Mouse (Mus musculus) kidney, embryonic 16.5 days (tissue): ENCODE results near the gene Fam214a. TPM values are rescaled to one million over a fixed set of nuclear protein-coding genes. Genes with fewer than 3 reads are reported as not detected.

Source experiments
- ATAC-seq: fragments of 200-750 bp; cut with Nextera tagmentation; 2 replicates; pipeline ENCODE4 v1.8.0; 2017; ENCODE audit warnings: moderate TSS enrichment; ENCODE audit not compliant: low FRiP score, low TSS enrichment
- H3K27ac ChIP-seq: fragments of 300-500 bp; sonication (generic); 2 replicates; pipeline ENCODE4 v1.5.1; 2014; ENCODE audit warnings: low read length
- H3K27me3 ChIP-seq: fragments of 300-500 bp; sonication (generic); 2 replicates; pipeline ENCODE4 v1.6.1; 2014; ENCODE audit warnings: low read length, control low read depth, mixed read lengths; ENCODE audit not compliant: insufficient read depth
- H3K36me3 ChIP-seq: fragments of 300-500 bp; sonication (generic); 2 replicates; pipeline ENCODE4 v1.6.1; 2014; ENCODE audit warnings: low read length, control low read depth, mixed read lengths; ENCODE audit not compliant: insufficient read depth
- H3K4me1 ChIP-seq: fragments of 300-500 bp; sonication (generic); 2 replicates; pipeline ENCODE4 v1.6.1; 2014; ENCODE audit warnings: low read length, control low read depth, mixed read lengths; ENCODE audit not compliant: insufficient read depth
- H3K4me2 ChIP-seq: fragments of 300-500 bp; sonication (generic); replicated peaks from 2 replicates; pipeline ENCODE4 v1.6.1; 2014; ENCODE audit warnings: low read depth, low read length
- H3K4me3 ChIP-seq: fragments of 300-500 bp; sonication (generic); 2 replicates; pipeline ENCODE4 v1.5.1; 2014; ENCODE audit warnings: mild to moderate bottlenecking, low read length
- H3K9ac ChIP-seq: fragments of 300-500 bp; sonication (generic); replicated peaks from 2 replicates; pipeline ENCODE4 v1.6.1; 2014; ENCODE audit warnings: low read length
- H3K9me3 ChIP-seq: fragments of 300-500 bp; sonication (generic); 2 replicates; pipeline ENCODE4 v1.6.1; 2016; ENCODE audit warnings: low read length, control low read depth
- WGBS: fragments of 180-500 bp; shearing (Covaris S2); extraction: QIAGEN DNeasy Blood & Tissue Kit; methylation state at CpG from one replicate; pipeline ENCODE4 v1.1.7; 2014; 5-methylcytosine and 5-hydroxymethylcytosine counted together
- polyA plus RNA-seq: library from polyadenylated mRNA; unstranded; fragments of >200 nt; fragmentation: Nextera tagmentation; extraction: Ambion mirVana; gene quantifications from 2 replicates; pipeline ENCODE4 v1.2.1, GENCODE M21; 2015

The Fam214a gene
- polyA plus RNA-seq, 1 experiment from 2014 or later = 13.6 TPM

GRCm38 (mm10) chr9:75034691-75035090, 82.0 kb downstream of the Fam214a start:
- WGBS = 16% methylated on average over 1 of the region's 1 CpGs
- Histone ChIP-seq H3K9me3 (no peaks in the 10 kb centered on the region), H3K4me3 (no peak overlapping the region), H3K9ac (no peak overlapping the region), H3K27me3 (no peaks in the 10 kb centered on the region), H3K4me2 (no peak overlapping the region), H3K4me1 (peaks cover 10% of the 10 kb centered on the region), H3K36me3 (0 out of 2 replicates have a peak, but pooled peaks cover 3% of the 10 kb centered on the region), H3K27ac (no peak overlapping the region)
- ATAC-seq = no peak

DNA sequence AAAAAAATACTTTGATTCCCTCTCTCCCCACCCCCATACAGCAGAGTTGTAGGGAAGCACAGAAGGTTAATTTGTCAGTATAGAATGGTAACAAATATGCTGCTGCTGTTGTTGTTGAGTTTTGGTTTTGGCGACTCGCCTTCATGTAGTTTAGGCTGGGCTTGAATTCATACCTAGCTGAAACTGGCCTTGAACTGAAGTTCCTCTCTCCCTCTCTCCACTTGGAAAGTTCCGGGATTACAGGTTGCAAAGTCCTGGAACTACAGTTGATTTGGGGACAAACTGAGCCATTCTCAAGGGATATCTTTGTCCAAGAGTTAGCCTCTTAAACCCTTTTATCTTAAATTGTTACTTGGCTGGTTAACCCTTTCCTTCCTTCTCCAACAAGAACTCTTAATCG, 83.3 kb downstream of the Fam214a start:
- Histone ChIP-seq H3K9me3 (no peaks in the 10 kb centered on the region), H3K27me3 (no peaks in the 10 kb centered on the region), H3K4me3 (no peak overlapping the region), H3K4me1 (peaks cover 12% of the 10 kb centered on the region), H3K36me3 (0 out of 2 replicates have a peak, but pooled peaks cover 3% of the 10 kb centered on the region), H3K9ac (no peak overlapping the region), H3K27ac (no peak overlapping the region), H3K4me2 (no peak overlapping the region)
- 75% methylated on average over 4 of the region's 4 CpGs for WGBS
- ATAC-seq = no peak

DNA sequence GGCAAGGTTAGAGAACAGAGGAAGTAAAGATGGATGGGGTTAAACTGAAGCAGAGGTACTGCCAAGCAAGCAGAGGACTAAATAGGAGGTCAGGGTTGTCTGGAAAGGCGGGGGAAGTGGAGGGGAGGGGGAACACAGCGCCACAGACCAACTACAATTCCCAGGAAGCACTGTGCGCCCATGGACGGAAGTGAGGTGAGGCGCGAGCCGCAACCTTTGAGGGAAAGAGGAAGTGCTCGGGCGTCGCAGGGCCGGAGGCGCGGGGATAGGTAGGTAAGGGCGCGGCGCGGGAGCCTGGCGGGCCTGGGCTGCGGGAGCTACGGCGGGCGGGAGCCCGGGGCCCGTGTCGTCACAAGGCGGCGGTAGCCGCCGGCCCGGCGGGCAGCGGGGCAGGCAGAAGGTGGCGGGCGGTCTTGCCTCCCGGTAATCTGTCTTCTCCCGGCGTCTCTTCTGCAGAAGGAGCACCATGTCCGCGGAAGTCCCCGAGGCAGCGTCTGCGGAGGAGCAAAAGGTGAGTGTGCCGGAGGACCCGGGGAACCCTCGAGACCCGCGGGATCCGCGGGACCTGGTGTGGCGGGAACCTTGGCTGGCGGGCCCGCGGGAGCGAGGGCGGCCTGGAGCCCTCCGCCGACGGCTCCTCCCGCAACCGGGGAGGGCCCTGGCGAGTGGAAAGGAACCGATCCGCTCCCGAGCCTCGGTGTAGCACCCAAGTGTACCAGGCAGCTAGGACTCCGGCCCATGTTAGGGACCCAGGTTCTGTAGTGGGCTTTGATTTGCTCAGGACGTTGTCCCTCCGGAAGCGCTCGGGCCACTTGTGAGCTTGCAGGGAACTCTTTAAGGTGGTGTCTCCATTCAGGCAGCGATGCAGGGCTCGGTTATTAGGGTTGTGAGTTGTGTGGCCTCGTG, 85.0 kb downstream of the Fam214a start, which contains the start of gene Arpp19:
Arpp19 (plus strand) TSS at position 164 of the 906 bp plus-strand sequence.
- H3K27ac ChIP-seq = peak within 1 kb of the TSS; percentile 71
- ATAC-seq = peak; percentile 97
- H3K4me3 ChIP-seq = peak within 1 kb of the TSS; percentile 96
- H3K9ac ChIP-seq = peak within 1 kb of the TSS; percentile 96
- H3K4me2 ChIP-seq = peak within 1 kb of the TSS; percentile 83
- H3K27me3 ChIP-seq = no peaks in the 10 kb centered on the region
- H3K4me1 ChIP-seq = peaks cover 12% of the 10 kb centered on the region
- WGBS = under 1% methylated on average over 68 of the region's 73 CpGs
- peaks cover 3% of the 10 kb centered on the region; the same call in 1 of the 2 replicates for H3K36me3 ChIP-seq
- H3K9me3 ChIP-seq = no peaks in the 10 kb centered on the region

GRCm38 (mm10) chr9:75038357-75038688, 85.6 kb downstream of the Fam214a start:
- peak overlapping the region; percentile 71 for H3K27ac ChIP-seq
- no peaks in the 10 kb centered on the region for H3K9me3 ChIP-seq
- H3K4me2 ChIP-seq = peak overlapping the region; percentile 83
- ATAC-seq = no peak
- peak overlapping the region; percentile 96 for H3K4me3 ChIP-seq
- H3K9ac ChIP-seq = peak overlapping the region; percentile 96
- WGBS = under 1% methylated on average over 10 of the region's 10 CpGs
- peaks cover 6% of the 10 kb centered on the region; the same call in 1 of the 2 replicates for H3K36me3 ChIP-seq
- peaks cover 12% of the 10 kb centered on the region for H3K4me1 ChIP-seq
- no peaks in the 10 kb centered on the region for H3K27me3 ChIP-seq

GRCm38 (mm10) chr9:75040566-75040965, 87.9 kb downstream of the Fam214a start:
- H3K4me3 ChIP-seq = no peak overlapping the region
- peaks cover 12% of the 10 kb centered on the region for H3K4me1 ChIP-seq
- H3K27ac ChIP-seq = no peak overlapping the region
- H3K27me3 ChIP-seq = no peaks in the 10 kb centered on the region
- no peak overlapping the region for H3K9ac ChIP-seq
- H3K4me2 ChIP-seq = no peak overlapping the region
- WGBS = 73% methylated on average over 2 of the region's 2 CpGs
- peaks cover 8% of the 10 kb centered on the region; the same call in 1 of the 2 replicates for H3K36me3 ChIP-seq
- no peaks in the 10 kb centered on the region for H3K9me3 ChIP-seq
- ATAC-seq = no peak

GRCm38 (mm10) chr9:75041840-75042525, 89.3 kb downstream of the Fam214a start:
- no peak overlapping the region for H3K27ac ChIP-seq

DNA sequence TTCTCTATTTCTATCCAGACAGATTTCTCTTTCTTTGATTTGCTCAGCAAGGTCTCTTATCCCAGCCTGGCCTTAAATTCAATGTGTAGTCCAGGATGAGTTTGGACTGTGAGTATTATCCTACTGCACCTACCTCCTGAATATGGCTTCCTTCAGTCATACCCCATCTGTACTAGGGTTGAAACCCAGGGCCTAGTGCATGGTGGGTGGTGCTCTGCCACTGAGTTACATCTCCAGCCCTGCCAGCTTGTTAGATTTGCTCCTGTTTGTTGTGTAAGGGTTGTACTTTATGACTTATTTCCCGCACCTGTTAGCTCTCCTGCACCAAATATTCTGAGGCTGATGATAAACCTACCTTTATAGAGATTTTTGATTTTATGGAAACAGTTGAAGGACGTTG, 90.5 kb downstream of the Fam214a start:
- Histone ChIP-seq H3K36me3 (peaks cover 11% of the 10 kb centered on the region; the same call in 1 of the 2 replicates), H3K4me2 (no peak overlapping the region), H3K4me1 (peaks cover 12% of the 10 kb centered on the region), H3K9ac (no peak overlapping the region), H3K9me3 (no peaks in the 10 kb centered on the region), H3K27ac (no peak overlapping the region), H3K27me3 (no peaks in the 10 kb centered on the region), H3K4me3 (no peak overlapping the region)
- 90% methylated on average over 2 of the region's 2 CpGs for WGBS
- no peak for ATAC-seq

More at GRCm38 (mm10) chr9:75041840-75042525, 89.3 kb downstream of the Fam214a start:
- peaks cover 11% of the 10 kb centered on the region; the same call in 1 of the 2 replicates for H3K36me3 ChIP-seq
- 82% methylated on average over 2 of the region's 2 CpGs for WGBS
- H3K4me2 ChIP-seq = no peak overlapping the region
- peaks cover 12% of the 10 kb centered on the region for H3K4me1 ChIP-seq
- ATAC-seq = no peak
- H3K9ac ChIP-seq = no peak overlapping the region
- no peaks in the 10 kb centered on the region for H3K9me3 ChIP-seq
- H3K27me3 ChIP-seq = no peaks in the 10 kb centered on the region
- H3K4me3 ChIP-seq = no peak overlapping the region

DNA sequence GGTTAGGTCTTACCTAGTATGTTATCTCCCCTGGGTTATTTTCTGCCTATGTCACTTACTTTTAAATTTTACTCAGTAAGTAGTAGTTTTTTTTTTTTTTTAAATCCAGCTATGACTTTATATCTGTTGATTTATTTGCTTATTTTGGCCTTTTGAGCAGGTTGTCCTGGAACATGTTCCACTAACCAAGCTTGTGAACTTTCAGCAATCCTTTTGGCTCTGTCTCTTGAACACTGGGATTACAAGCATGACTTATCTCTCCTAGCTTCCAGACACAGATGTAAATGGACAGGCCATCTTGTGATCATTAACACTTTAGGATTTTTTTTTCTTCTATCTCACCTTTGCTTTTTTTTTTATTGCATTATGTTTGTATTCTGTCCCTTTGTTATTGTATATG, 94.4 kb downstream of the Fam214a start:
- H3K9ac ChIP-seq = no peak overlapping the region
- H3K4me2 ChIP-seq = no peak overlapping the region
- no peaks in the 10 kb centered on the region for H3K27me3 ChIP-seq
- H3K36me3 ChIP-seq = peaks cover 9% of the 10 kb centered on the region; the same call in 1 of the 2 replicates
- H3K27ac ChIP-seq = no peak overlapping the region
- no peaks in the 10 kb centered on the region for H3K9me3 ChIP-seq
- no peak for ATAC-seq
- no peaks in the 10 kb centered on the region for H3K4me1 ChIP-seq
- H3K4me3 ChIP-seq = no peak overlapping the region

DNA sequence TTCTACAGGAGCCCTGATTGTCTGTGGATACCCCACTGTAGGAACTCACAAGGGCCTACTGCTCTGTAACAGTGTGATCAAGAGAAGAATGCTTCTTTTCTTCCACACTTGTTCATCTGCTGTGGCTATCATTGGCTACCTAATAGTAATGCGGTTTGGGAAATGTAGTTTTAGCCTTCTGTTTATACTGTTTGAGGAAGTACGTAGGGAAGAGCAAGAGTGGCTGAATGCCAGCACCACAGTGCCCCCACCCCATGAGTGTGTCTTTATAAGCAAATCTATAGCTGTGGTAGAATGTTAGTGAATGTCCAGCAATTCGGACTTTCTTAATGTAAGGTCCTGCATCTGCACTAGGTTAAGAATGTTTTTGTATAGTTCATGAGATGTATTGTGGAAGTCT, 96.4 kb downstream of the Fam214a start:
- H3K9ac ChIP-seq = no peak overlapping the region
- peaks cover 6% of the 10 kb centered on the region; the same call in 1 of the 2 replicates for H3K36me3 ChIP-seq
- H3K4me3 ChIP-seq = no peak overlapping the region
- H3K9me3 ChIP-seq = no peaks in the 10 kb centered on the region
- no peak overlapping the region for H3K27ac ChIP-seq
- H3K4me1 ChIP-seq = no peaks in the 10 kb centered on the region
- no peak for ATAC-seq
- 79% methylated on average over 3 of the region's 3 CpGs for WGBS
- H3K27me3 ChIP-seq = no peaks in the 10 kb centered on the region
- no peak overlapping the region for H3K4me2 ChIP-seq
